Mouse (Mus musculus) spleen, adult 2 months (tissue): Measurements from ENCODE around the gene Znhit3.

ENCODE experiments used
- CTCF ChIP-seq: fragments of 200-500 bp; IDR thresholded peaks from 2 replicates; pipeline ENCODE4 v1.5.1; 2011; ENCODE audit warnings: mild to moderate bottlenecking, inconsistent platforms; ENCODE audit not compliant: insufficient read depth, insufficient read length, insufficient replicate concordance; ENCODE audit errors: extremely low read depth
- POLR2A ChIP-seq: fragments of 200-500 bp; IDR thresholded peaks from 2 replicates; pipeline ENCODE4 v1.6.1; 2011; ENCODE audit warnings: low read depth, low read length, inconsistent platforms

- no peak for TF ChIP-seq CTCF
- no peak for TF ChIP-seq POLR2A
Measured at GRCm38 (mm10) chr11:84963556-84963955, 47.4 kb upstream of the Znhit3 start.
